Mouse (Mus musculus) small intestine, adult 2 months (tissue): ENCODE results near the gene Tmem108. TPM values are rescaled to one million over a fixed set of nuclear protein-coding genes. Genes with fewer than 3 reads are reported as not detected.

Experiments
- H3K27ac ChIP-seq: fragments of 200-500 bp; 2 replicates; pipeline ENCODE4 v1.5.1; 2012; ENCODE audit warnings: low read depth, low read length, control low read depth, inconsistent platforms; ENCODE audit not compliant: insufficient read depth
- H3K27me3 ChIP-seq: fragments of 200-500 bp; 2 replicates; pipeline ENCODE4 v1.6.1; 2012; ENCODE audit warnings: mild to moderate bottlenecking, moderate library complexity, low read length, inconsistent platforms; ENCODE audit not compliant: control insufficient read depth, insufficient read depth
- H3K36me3 ChIP-seq: fragments of 200-500 bp; 2 replicates; pipeline ENCODE4 v1.6.1; 2012; ENCODE audit warnings: mild to moderate bottlenecking, low read length, control low read depth, inconsistent platforms; ENCODE audit not compliant: control insufficient read depth, insufficient read depth
- H3K4me1 ChIP-seq: fragments of 200-500 bp; 2 replicates; pipeline ENCODE4 v1.6.1; 2012; ENCODE audit warnings: low read length, inconsistent platforms, mixed read lengths; ENCODE audit not compliant: control insufficient read depth, insufficient read depth, insufficient read length
- H3K4me3 ChIP-seq: fragments of 200-500 bp; 2 replicates; pipeline ENCODE4 v1.5.1; 2012; ENCODE audit warnings: low read depth, mild to moderate bottlenecking, control low read depth, inconsistent platforms, low read length, moderate library complexity
- CTCF ChIP-seq: fragments of 200-500 bp; IDR thresholded peaks from 2 replicates; pipeline ENCODE4 v1.5.1; 2012; ENCODE audit warnings: low read depth, mild to moderate bottlenecking, control low read depth, inconsistent platforms, low read length, moderate library complexity, mixed read lengths; ENCODE audit not compliant: insufficient replicate concordance, insufficient read length; ENCODE audit errors: extremely low read depth
- POLR2A ChIP-seq: fragments of 200-500 bp; IDR thresholded peaks from 2 replicates; pipeline ENCODE4 v1.6.1; 2012; ENCODE audit warnings: low read depth, mild to moderate bottlenecking, control low read depth, inconsistent platforms, low read length, moderate library complexity
- WGBS: fragments of 180-500 bp; shearing (Covaris S2); methylation state at CpG from one replicate; pipeline ENCODE4 v1.1.7; 2018; 5-methylcytosine and 5-hydroxymethylcytosine counted together
- polyA plus RNA-seq: library from polyadenylated mRNA; depleted of rRNA; stranded (reverse); fragments of >200 nt; gene quantifications from 2 replicates; pipeline ENCODE4 v1.2.3, GENCODE M21; 2012

The Tmem108 gene
- polyA plus RNA-seq, 1 experiment = 0.85 TPM

- H3K4me3 ChIP-seq = no peak overlapping the region
- no peaks in the 10 kb centered on the region for H3K27me3 ChIP-seq
- peaks cover 6% of the 10 kb centered on the region; the same call in 1 of the 2 replicates for H3K4me1 ChIP-seq
- WGBS = 91% methylated on average over 2 of the region's 2 CpGs
- H3K36me3 ChIP-seq = no peaks in the 10 kb centered on the region
- TF ChIP-seq CTCF (no peak), POLR2A (no peak)
- H3K27ac ChIP-seq = no peak overlapping the region
Observed at GRCm38 (mm10) chr9:103502655-103503054, 259.0 kb downstream of the Tmem108 start.

GRCm38 (mm10) chr9:103501861-103502364, 259.7 kb downstream of the Tmem108 start:
- WGBS = 7% methylated on average over 14 of the region's 14 CpGs
- no peaks in the 10 kb centered on the region for H3K36me3 ChIP-seq
- H3K27me3 ChIP-seq = no peaks in the 10 kb centered on the region
- no peak for TF ChIP-seq CTCF
- TF ChIP-seq POLR2A = no peak
- no peak overlapping the region for H3K4me3 ChIP-seq
- H3K27ac ChIP-seq = no peak overlapping the region
- peaks cover 2% of the 10 kb centered on the region; the same call in 1 of the 2 replicates for H3K4me1 ChIP-seq

- Histone ChIP-seq H3K27me3 (no peaks in the 10 kb centered on the region), H3K4me1 (no peaks in the 10 kb centered on the region; the same call in 1 of the 2 replicates), H3K4me3 (no peak overlapping the region), H3K27ac (no peak overlapping the region), H3K36me3 (no peaks in the 10 kb centered on the region)
- TF ChIP-seq CTCF (no peak), POLR2A (no peak)
- WGBS = 89% methylated on average over 18 of the region's 18 CpGs
Observed at GRCm38 (mm10) chr9:103499366-103499765, 262.3 kb downstream of the Tmem108 start.

- Histone ChIP-seq H3K4me1 (no peaks in the 10 kb centered on the region; the same call in 1 of the 2 replicates), H3K36me3 (no peaks in the 10 kb centered on the region), H3K27me3 (no peaks in the 10 kb centered on the region), H3K27ac (no peak overlapping the region), H3K4me3 (no peak overlapping the region)
- WGBS = 59% methylated on average over 8 of the region's 8 CpGs
- no peak for TF ChIP-seq POLR2A
- no peak for TF ChIP-seq CTCF
Observed at GRCm38 (mm10) chr9:103498699-103499098, 262.9 kb downstream of the Tmem108 start.

GRCm38 (mm10) chr9:103495391-103495790, 266.2 kb downstream of the Tmem108 start:
- no peak overlapping the region for H3K4me3 ChIP-seq
- no peaks in the 10 kb centered on the region for H3K27me3 ChIP-seq
- H3K36me3 ChIP-seq = no peaks in the 10 kb centered on the region
- H3K4me1 ChIP-seq = no peaks in the 10 kb centered on the region
- no peak for TF ChIP-seq POLR2A
- no peak for TF ChIP-seq CTCF
- no peak overlapping the region for H3K27ac ChIP-seq
- 80% methylated on average over 11 of the region's 11 CpGs for WGBS

GRCm38 (mm10) chr9:103494346-103495020, 267.2 kb downstream of the Tmem108 start:
- no peak overlapping the region for H3K4me3 ChIP-seq
- H3K36me3 ChIP-seq = no peaks in the 10 kb centered on the region
- no peaks in the 10 kb centered on the region for H3K27me3 ChIP-seq
- WGBS = 26% methylated on average over 7 of the region's 7 CpGs
- H3K4me1 ChIP-seq = no peaks in the 10 kb centered on the region
- no peak overlapping the region for H3K27ac ChIP-seq
- TF ChIP-seq CTCF = peak; percentile 66
- no peak for TF ChIP-seq POLR2A

- WGBS = 70% methylated on average over 8 of the region's 8 CpGs
- Histone ChIP-seq H3K4me1 (no peaks in the 10 kb centered on the region), H3K27ac (no peak overlapping the region), H3K36me3 (no peaks in the 10 kb centered on the region), H3K4me3 (no peak overlapping the region), H3K27me3 (no peaks in the 10 kb centered on the region)
- TF ChIP-seq CTCF (no peak), POLR2A (no peak)
Observed at GRCm38 (mm10) chr9:103491985-103492384, 269.7 kb downstream of the Tmem108 start.
